Comparison of ENCODE assay signal across 9 mouse cellular contexts in the genomic region with DNA sequence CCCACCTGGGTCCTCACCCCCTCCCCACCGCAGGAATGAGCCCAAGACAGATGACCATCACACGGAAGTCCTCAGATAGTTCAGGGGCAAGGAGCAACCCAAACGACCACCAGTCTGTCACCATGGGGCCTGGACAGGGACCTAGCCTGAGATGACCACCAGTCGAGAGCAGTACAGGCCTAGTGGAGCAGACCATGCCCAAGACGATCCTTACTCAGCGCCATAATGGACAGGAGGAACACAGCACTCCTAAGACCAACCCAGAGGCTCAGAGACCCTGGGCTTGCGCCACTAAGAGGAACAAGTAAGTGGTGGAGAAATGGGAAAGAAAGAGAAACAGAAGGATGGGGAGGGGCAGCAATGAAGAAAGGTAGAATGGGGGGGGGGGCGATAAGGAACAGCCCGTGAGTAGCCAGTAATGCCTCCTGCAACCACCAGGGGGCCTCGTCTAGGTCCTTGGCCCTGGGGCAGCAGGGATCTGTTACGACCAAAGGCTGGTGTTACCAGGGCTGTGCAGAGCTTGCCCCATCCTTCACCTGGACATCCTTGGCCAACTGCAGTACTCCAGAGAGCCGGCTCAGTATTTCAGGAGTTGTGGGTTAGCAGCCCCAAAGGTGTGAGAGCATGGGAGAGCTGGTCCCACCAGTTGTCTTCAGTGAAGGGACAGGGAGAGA. TPM values are rescaled to one million over a fixed set of nuclear protein-coding genes. Genes with fewer than 3 reads are reported as not detected.
DNase-seq lines count a peak whose midpoint lies in the region; ATAC-seq and TF ChIP-seq lines count a peak whose summit lies in the region.
"Had no signal": no experiment of that assay in that cellular context is flagged by ENCODE, and none has a peak within 500 bp of the region (broad histone marks: within the 10 kb centered on the region; RNA-seq: fewer than 3 reads in every experiment).

No protein-coding gene starts in this region.

- ATAC-seq in midbrain, embryonic 15.5 days (replicated peaks) = no peak
- peak; percentile 65; the same call in 1 of the 2 replicates for ATAC-seq in kidney, postnatal 0 days (replicated peaks; ENCODE audit: low FRiP score, low read depth)

- WGBS in midbrain, embryonic 10.5 days = 63% methylated on average over 11 of the region's 12 CpGs
- 59% methylated on average over 12 of the region's 12 CpGs for WGBS in midbrain, embryonic 15.5 days
- 60% methylated on average over 12 of the region's 12 CpGs for WGBS in kidney, postnatal 0 days

- no peak overlapping the region for H3K27ac ChIP-seq in midbrain, embryonic 10.5 days (replicated peaks)
- H3K27ac ChIP-seq in midbrain, embryonic 15.5 days = no peak overlapping the region
- H3K27ac ChIP-seq in kidney, postnatal 0 days = no peak overlapping the region
- H3K27ac ChIP-seq: heart, embryonic 13.5 days had no signal

- 0 out of 2 replicates have a peak, but pooled peaks cover 3% of the 10 kb centered on the region for H3K4me1 ChIP-seq in midbrain, embryonic 10.5 days
- H3K4me1 ChIP-seq in midbrain, embryonic 15.5 days = no peaks in the 10 kb centered on the region
- H3K4me1 ChIP-seq in kidney, postnatal 0 days (replicated peaks; ENCODE audit: insufficient read depth, low read length) = no peaks in the 10 kb centered on the region

- no peaks in the 10 kb centered on the region for H3K27me3 ChIP-seq in midbrain, embryonic 10.5 days (ENCODE audit: low read depth, poor library complexity, severe bottlenecking)
- H3K27me3 ChIP-seq in midbrain, embryonic 15.5 days (replicated peaks) = no peaks in the 10 kb centered on the region
- H3K27me3 ChIP-seq in kidney, postnatal 0 days (ENCODE audit: insufficient read depth, low read length) = no peaks in the 10 kb centered on the region
- H3K27me3 ChIP-seq: heart, embryonic 13.5 days had no signal

- peak; percentile 72 for TF ChIP-seq CTCF in kidney, postnatal 0 days (IDR thresholded peaks at IDR 0.05; ENCODE audit: low read depth)

- H3K4me3 ChIP-seq in midbrain, embryonic 10.5 days = no peak overlapping the region
- H3K4me3 ChIP-seq in midbrain, embryonic 15.5 days = no peak overlapping the region
- H3K4me3 ChIP-seq in kidney, postnatal 0 days (replicated peaks; ENCODE audit: low read depth, low read length) = no peak overlapping the region
- H3K4me3 ChIP-seq: heart, embryonic 13.5 days had no signal

- no peak overlapping the region for H3K4me2 ChIP-seq in midbrain, embryonic 15.5 days
- no peak overlapping the region for H3K4me2 ChIP-seq in kidney, postnatal 0 days (ENCODE audit: low read length)
- H3K4me2 ChIP-seq: heart, embryonic 13.5 days had no signal

- no peaks in the 10 kb centered on the region for H3K36me3 ChIP-seq in midbrain, embryonic 10.5 days
- H3K36me3 ChIP-seq in midbrain, embryonic 15.5 days (replicated peaks) = no peaks in the 10 kb centered on the region
- H3K36me3 ChIP-seq in kidney, postnatal 0 days (ENCODE audit: insufficient read depth, low read length) = no peaks in the 10 kb centered on the region
- H3K36me3 ChIP-seq: heart, embryonic 13.5 days had no signal

- peak; percentile 40 to 73 for DNase-seq in cerebellum, postnatal 14 days
- no peak for DNase-seq in cerebellum, adult 11-12 months
- peak; percentile 20 for DNase-seq in midbrain, embryonic 10.5 days (ENCODE audit: low spot score)
- DNase-seq in brain, adult 2 months (ENCODE audit: low read depth, low spot score) = peak; percentile 8
- DNase-seq in kidney, postnatal 0 days (ENCODE audit: low spot score) = peak; percentile 58
- peak; percentile 23 for DNase-seq in retina, postnatal 7 days (ENCODE audit: low read depth, low spot score)
- DNase-seq in frontal cortex, postnatal 25 days (ENCODE audit: low spot score in 2 of 2) = no peak

- H3K9me3 ChIP-seq in midbrain, embryonic 10.5 days (replicated peaks) = no peaks in the 10 kb centered on the region
- no peaks in the 10 kb centered on the region for H3K9me3 ChIP-seq in midbrain, embryonic 15.5 days
- no peaks in the 10 kb centered on the region for H3K9me3 ChIP-seq in kidney, postnatal 0 days (replicated peaks; ENCODE audit: low read length)
- H3K9me3 ChIP-seq: heart, embryonic 13.5 days had no signal

- no peak overlapping the region for H3K9ac ChIP-seq in midbrain, embryonic 15.5 days
- no peak overlapping the region for H3K9ac ChIP-seq in kidney, postnatal 0 days (ENCODE audit: low read depth, low read length)
- H3K9ac ChIP-seq: heart, embryonic 13.5 days had no signal

RNA-seq across cellular contexts. Expression of gene A630023A22Rik, which starts 4.0 kb away (rescaled TPM):
- polyA plus RNA-seq in midbrain, embryonic 10.5 days (2016; fragmentation: Nextera tagmentation; extraction: Ambion mirVana) = not detected in 2 replicates
- not detected in 2 replicates for polyA plus RNA-seq in midbrain, embryonic 15.5 days (2015; fragmentation: Nextera tagmentation; extraction: Ambion mirVana)
- polyA plus RNA-seq in kidney, postnatal 0 days (2015; fragmentation: Nextera tagmentation; extraction: Ambion mirVana) = not detected in 2 replicates
- polyA plus RNA-seq: heart, embryonic 13.5 days had no signal

RNA-seq across cellular contexts. Expression of gene Anxa8, which starts 20.7 kb away (rescaled TPM):
- polyA plus RNA-seq in midbrain, embryonic 10.5 days (2016; fragmentation: Nextera tagmentation; extraction: Ambion mirVana) = 0.47 and 0.91 TPM in 2 replicates
- 0.13 TPM in 1 of 2 replicates, not detected in the other for polyA plus RNA-seq in midbrain, embryonic 15.5 days (2015; fragmentation: Nextera tagmentation; extraction: Ambion mirVana)
- 1.4 and 2.2 TPM in 2 replicates for polyA plus RNA-seq in kidney, postnatal 0 days (2015; fragmentation: Nextera tagmentation; extraction: Ambion mirVana)

RNA-seq across cellular contexts. Expression of gene Npy4r, which starts 45.8 kb away (rescaled TPM):
- 0.04 TPM in 1 of 2 replicates, not detected in the other for polyA plus RNA-seq in midbrain, embryonic 10.5 days (2016; fragmentation: Nextera tagmentation; extraction: Ambion mirVana)
- 0.15 and 0.17 TPM in 2 replicates for polyA plus RNA-seq in midbrain, embryonic 15.5 days (2015; fragmentation: Nextera tagmentation; extraction: Ambion mirVana)
- polyA plus RNA-seq in kidney, postnatal 0 days (2015; fragmentation: Nextera tagmentation; extraction: Ambion mirVana) = 0.09 and 0.19 TPM in 2 replicates

RNA-seq across cellular contexts. Expression of gene Antxrl, which starts 54.0 kb away (rescaled TPM):
- not detected in 2 replicates for polyA plus RNA-seq in midbrain, embryonic 10.5 days (2016; fragmentation: Nextera tagmentation; extraction: Ambion mirVana)
- polyA plus RNA-seq in midbrain, embryonic 15.5 days (2015; fragmentation: Nextera tagmentation; extraction: Ambion mirVana) = not detected in 2 replicates
- not detected in 2 replicates for polyA plus RNA-seq in kidney, postnatal 0 days (2015; fragmentation: Nextera tagmentation; extraction: Ambion mirVana)
- polyA plus RNA-seq: heart, embryonic 13.5 days had no signal

Comparison
In these comparisons a context has a peak if more than half of its experiments do, and no peak if none do; other contexts are left out.
1. DNase-seq: peak in cerebellum, postnatal 14 days (2 of 2), midbrain, embryonic 10.5 days (single experiment), brain, adult 2 months (single experiment), kidney, postnatal 0 days (single experiment) and retina, postnatal 7 days (single experiment); none in cerebellum, adult 11-12 months (single experiment) and frontal cortex, postnatal 25 days (0 of 2).